Mouse (Mus musculus) hindbrain, postnatal 0 days (tissue): Measurements from ENCODE around the gene Dalrd3. TPM values are rescaled to one million over a fixed set of nuclear protein-coding genes. Genes with fewer than 3 reads are reported as not detected.

Experiments
- ATAC-seq: fragments of 200-750 bp; cut with Nextera tagmentation; 2 replicates; pipeline ENCODE4 v1.8.0; 2017; ENCODE audit warnings: mild to moderate bottlenecking, moderate TSS enrichment, moderate library complexity
- DNase-seq: peaks from one replicate; pipeline ENCODE4 v3.0.0-alpha.2; 2015; ENCODE audit warnings: low spot score
- H3K27ac ChIP-seq: fragments of 300-500 bp; sonication (generic); 2 replicates; pipeline ENCODE4 v1.5.1; 2014; ENCODE audit warnings: mild to moderate bottlenecking
- H3K27me3 ChIP-seq: fragments of 300-500 bp; sonication (generic); 2 replicates; pipeline ENCODE4 v1.6.1; 2014; ENCODE audit warnings: low read length, mixed read lengths; ENCODE audit not compliant: insufficient read depth
- H3K36me3 ChIP-seq: fragments of 300-500 bp; sonication (generic); 2 replicates; pipeline ENCODE4 v1.6.1; 2014; ENCODE audit warnings: low read length, mixed read lengths; ENCODE audit not compliant: insufficient read depth
- H3K4me1 ChIP-seq: fragments of 300-500 bp; sonication (generic); 2 replicates; pipeline ENCODE4 v1.6.1; 2014; ENCODE audit warnings: antibody characterized with exemption, low read length, mixed read lengths; ENCODE audit not compliant: insufficient read depth
- H3K4me2 ChIP-seq: fragments of 300-500 bp; sonication (generic); 2 replicates; pipeline ENCODE4 v1.6.1; 2014; ENCODE audit warnings: low read depth, mild to moderate bottlenecking, low read length, moderate library complexity, mixed read lengths
- H3K4me3 ChIP-seq: fragments of 300-500 bp; sonication (generic); 2 replicates; pipeline ENCODE4 v1.5.1; 2014; ENCODE audit warnings: low read length
- H3K9ac ChIP-seq: fragments of 300-500 bp; sonication (generic); replicated peaks from 2 replicates; pipeline ENCODE4 v1.6.1; 2014; ENCODE audit warnings: mild to moderate bottlenecking, low read length, moderate library complexity, mixed read lengths
- H3K9me3 ChIP-seq: fragments of 300-500 bp; sonication (generic); 2 replicates; pipeline ENCODE4 v1.6.1; 2016; ENCODE audit warnings: low read length, mixed read lengths
- CTCF ChIP-seq: IDR thresholded peaks from 2 replicates; pipeline ENCODE4 v1.5.1; 2016; ENCODE audit warnings: antibody characterized with exemption, control low read depth, low read depth
- WGBS: fragments of 180-500 bp; shearing (Covaris S2); extraction: QIAGEN DNeasy Blood & Tissue Kit; methylation state at CpG from one replicate; pipeline ENCODE4 v1.1.7; 2014; 5-methylcytosine and 5-hydroxymethylcytosine counted together
- polyA plus RNA-seq: library from polyadenylated mRNA; unstranded; fragments of >200 nt; fragmentation: Nextera tagmentation; extraction: Ambion mirVana; gene quantifications from 2 replicates; pipeline ENCODE4 v1.2.1, GENCODE M21; 2015
- total RNA-seq: library from RNA; depleted of rRNA; stranded (reverse); fragments of >200 nt; gene quantifications from 2 replicates; pipeline ENCODE4 v1.2.3, GENCODE M21; 2014

Gene Dalrd3
- total and polyA plus RNA-seq, 2 experiments from 2014 or later, result 109 to 255 TPM

DNA sequence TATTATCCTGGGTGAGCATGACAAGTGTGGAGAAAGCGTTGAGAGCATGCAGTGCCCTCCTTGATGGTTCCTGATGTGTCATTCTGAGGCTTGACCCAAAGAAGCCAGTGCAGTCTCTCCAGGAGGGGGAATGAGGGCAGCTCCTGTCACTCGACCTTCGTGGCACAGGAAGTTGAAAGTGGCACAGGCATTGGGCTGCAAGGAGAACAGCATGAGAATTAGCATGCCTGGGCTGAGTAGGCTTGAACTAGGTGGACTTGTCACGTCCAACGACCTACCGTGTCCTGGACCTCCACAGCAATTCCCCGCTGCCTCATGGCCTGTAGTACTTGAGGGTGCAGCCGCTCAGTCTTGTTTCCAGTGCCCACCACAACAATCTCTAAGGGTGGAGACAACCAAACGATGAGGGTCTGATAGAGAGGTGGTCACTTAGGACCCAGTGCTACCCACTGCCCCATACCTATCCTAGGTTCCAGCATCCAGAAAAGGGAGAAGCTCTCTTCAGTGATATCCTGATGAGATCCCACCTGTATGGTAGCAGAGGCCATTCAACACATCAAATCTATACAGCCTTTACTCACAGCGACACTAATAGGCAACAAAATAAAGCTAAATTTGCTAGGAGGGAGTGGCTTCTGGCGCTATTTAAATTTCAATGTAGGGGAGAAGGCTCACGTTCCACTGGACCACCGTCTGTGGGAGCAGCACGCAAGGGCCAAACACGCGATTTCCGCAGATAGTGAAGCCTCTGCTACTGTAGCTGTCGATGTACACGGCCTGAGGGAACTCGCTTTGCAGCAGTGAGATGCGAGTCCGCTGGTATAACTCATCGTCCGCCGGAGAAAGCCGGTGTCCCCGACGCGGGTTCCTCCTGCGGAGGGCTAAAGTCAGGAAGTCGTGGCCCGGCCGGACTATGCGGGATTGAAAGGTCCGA is 3.5 kb upstream of the Dalrd3 start:
- ATAC-seq (no peak), DNase-seq (peak; percentile 30)
- Histone ChIP-seq H3K4me2 (peak overlapping the region; percentile 96), H3K4me3 (peak overlapping the region; percentile 61), H3K9ac (peak overlapping the region; percentile 84), H3K36me3 (peaks cover 16% of the 10 kb centered on the region; the same call in 1 of the 2 replicates), H3K27ac (peak overlapping the region; percentile 95), H3K9me3 (no peaks in the 10 kb centered on the region), H3K27me3 (no peaks in the 10 kb centered on the region), H3K4me1 (peaks cover 22% of the 10 kb centered on the region)
- 10% methylated on average over 35 of the region's 35 CpGs for WGBS
- TF ChIP-seq CTCF, result no peak

DNA sequence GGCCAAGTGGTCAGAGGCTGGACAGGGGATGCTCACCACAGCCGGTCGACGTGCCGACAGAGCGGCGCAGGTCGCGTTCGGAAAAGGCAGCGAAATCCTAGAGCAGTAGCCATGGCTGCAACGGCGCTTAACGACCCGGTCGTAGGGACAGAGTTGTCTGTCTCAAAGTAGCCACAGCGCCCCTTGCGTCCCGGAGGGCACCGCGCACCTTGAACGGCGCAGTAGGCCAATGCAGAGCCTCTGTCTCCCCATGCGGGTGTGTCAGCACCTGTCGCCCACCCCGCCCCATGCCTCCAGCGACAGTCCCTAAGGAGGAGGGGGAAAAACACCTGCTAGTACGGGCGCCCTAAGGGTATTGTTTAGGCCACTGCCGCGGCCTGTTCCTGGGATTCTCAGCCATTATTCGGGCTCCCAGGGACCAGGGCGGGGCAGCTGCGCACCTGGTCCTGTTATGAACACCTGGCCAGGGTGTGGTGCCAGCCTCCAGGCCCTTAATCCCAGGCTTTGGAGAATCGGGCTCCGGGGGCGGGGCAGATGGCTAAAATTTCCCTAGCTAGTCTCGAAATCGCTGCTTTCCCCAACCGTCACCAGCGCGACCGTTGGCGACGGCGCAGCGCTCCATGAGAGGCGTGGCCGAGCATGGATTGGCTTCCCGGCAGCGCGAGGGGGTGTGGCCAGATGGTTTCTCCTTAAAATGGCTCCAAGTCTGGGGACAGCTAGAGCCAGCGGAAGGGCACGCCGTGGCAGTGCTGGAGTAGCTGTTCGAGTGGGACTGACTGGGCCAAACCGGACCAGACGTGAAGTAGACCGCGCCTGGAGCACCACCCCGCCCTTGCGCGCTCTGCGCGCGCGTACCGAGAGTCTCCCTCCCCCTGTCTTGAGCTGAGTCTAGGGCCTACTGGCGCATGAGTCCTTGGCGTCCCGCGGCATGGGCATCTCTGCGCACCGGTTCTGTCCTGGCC is 2.6 kb upstream of the Dalrd3 start, which contains the start of gene Ndufaf3:
Gene Ndufaf3 (minus strand): TSS at position 620 of the 962 bp plus-strand sequence.
- DNase-seq (peak; percentile 98), ATAC-seq (peak; percentile 86)
- Histone ChIP-seq H3K4me2 (peak within 1 kb of the TSS; percentile 96), H3K4me1 (peaks cover 17% of the 10 kb centered on the region; the same call in 1 of the 2 replicates), H3K4me3 (peak within 1 kb of the TSS; percentile 61), H3K9ac (peak within 1 kb of the TSS; percentile 84), H3K9me3 (no peaks in the 10 kb centered on the region), H3K36me3 (peaks cover 24% of the 10 kb centered on the region), H3K27me3 (no peaks in the 10 kb centered on the region), H3K27ac (peak within 1 kb of the TSS; percentile 95)
- TF ChIP-seq CTCF, result peak; percentile 97
- under 1% methylated on average over 73 of the region's 73 CpGs for WGBS

DNA sequence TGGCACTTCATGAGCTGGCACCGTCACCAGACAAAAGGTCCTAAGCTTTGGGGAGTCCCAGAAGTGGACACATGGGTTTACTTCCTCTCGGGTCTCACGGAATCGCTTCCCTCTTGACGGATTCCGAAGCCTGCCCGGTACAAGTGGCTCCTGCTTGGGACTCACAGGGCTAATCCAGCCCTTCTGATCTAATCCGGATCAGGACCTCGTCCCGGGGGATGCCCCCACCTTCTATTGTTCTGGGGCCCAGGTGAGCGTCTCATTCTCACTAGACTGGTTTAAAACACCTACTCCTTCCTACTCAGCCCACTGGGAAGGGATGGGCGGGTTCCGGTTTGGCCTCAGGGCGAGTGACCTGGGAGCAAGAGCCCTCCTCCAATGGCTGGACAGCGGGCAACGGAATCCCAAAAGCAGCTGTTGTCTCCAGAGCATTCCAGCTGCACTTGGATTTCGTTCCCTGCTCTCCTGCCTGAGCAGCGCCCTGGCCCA is 1.7 kb upstream of the Dalrd3 start:
- peak overlapping the region; percentile 84 for H3K9ac ChIP-seq
- H3K4me3 ChIP-seq, result peak overlapping the region; percentile 61
- ATAC-seq (no peak), DNase-seq (no peak)
- 13% methylated on average over 18 of the region's 18 CpGs for WGBS
- peaks cover 33% of the 10 kb centered on the region for H3K36me3 ChIP-seq
- no peaks in the 10 kb centered on the region for H3K27me3 ChIP-seq
- no peaks in the 10 kb centered on the region for H3K9me3 ChIP-seq
- H3K4me2 ChIP-seq, result peak overlapping the region; percentile 96
- TF ChIP-seq CTCF, result no peak
- peak overlapping the region; percentile 95 for H3K27ac ChIP-seq
- H3K4me1 ChIP-seq, result peaks cover 17% of the 10 kb centered on the region; the same call in 1 of the 2 replicates

DNA sequence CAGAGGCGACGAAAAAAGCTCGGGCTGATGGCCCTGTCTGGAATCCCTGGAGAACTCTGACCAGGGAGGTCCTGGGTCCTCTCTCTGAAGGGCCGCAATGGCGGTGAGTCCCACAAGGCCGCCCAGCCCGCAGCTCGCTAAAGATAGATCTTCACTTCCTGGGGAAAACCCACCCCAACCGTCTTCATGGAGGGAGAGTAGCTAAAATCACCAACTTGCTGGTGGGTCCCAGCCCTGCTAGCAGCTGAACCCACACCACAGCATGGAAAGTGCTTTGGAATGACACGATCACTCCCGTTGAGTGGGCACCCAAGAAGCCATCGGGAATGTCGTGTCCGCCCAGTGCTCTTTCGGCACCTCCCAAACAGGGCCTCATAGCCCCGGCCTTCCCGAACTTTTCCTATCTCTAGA is 1.2 kb upstream of the Dalrd3 start:
- 80% methylated on average over 17 of the region's 17 CpGs for WGBS
- no peak for ATAC-seq
- H3K4me3 ChIP-seq, result no peak overlapping the region
- DNase-seq, result no peak
- peaks cover 36% of the 10 kb centered on the region for H3K36me3 ChIP-seq
- TF ChIP-seq CTCF, result no peak
- no peaks in the 10 kb centered on the region for H3K9me3 ChIP-seq
- H3K4me1 ChIP-seq, result peaks cover 17% of the 10 kb centered on the region; the same call in 1 of the 2 replicates
- peak overlapping the region; percentile 96; the same call in 1 of the 2 replicates for H3K4me2 ChIP-seq
- no peak overlapping the region for H3K9ac ChIP-seq
- H3K27ac ChIP-seq, result peak overlapping the region; percentile 95; the same call in 1 of the 2 replicates
- no peaks in the 10 kb centered on the region for H3K27me3 ChIP-seq

DNA sequence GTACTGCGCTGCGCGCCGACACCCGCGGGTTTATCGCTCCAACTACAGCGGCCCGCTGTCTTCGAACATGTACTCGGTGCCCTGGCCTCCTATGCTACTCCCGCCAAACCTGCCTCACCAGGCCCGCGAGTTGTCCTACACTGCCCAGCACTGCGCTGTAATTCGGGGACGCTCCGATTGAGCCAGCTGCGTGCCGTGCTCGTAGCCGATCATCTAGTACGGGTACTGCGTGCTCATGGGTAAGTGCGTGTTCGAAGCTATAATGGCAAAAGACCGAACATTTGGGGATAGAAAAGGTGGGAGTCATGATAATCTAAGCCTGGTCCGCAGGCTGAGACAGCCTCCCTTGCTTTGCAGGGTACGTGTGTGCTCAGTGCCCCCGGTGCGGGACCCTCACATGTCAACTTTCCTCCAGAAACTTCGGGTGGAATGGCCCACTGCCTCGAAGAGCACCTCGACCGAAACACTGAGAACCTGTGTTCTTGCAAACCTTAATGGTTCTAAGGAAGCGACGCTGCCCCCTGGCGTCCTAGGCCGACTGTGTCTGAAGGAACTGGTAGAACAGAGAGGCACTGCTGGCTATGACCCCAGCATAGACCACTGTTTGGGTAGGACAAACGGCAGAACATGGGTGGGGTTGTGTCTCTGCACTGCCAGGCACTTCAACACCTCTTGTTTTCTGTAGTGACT is 666 bp downstream of the Dalrd3 start:
- Histone ChIP-seq H3K9ac (peak overlapping the region; percentile 49), H3K4me1 (peaks cover 20% of the 10 kb centered on the region), H3K4me2 (peak overlapping the region; percentile 91), H3K4me3 (peak overlapping the region; percentile 53), H3K9me3 (no peaks in the 10 kb centered on the region), H3K36me3 (peaks cover 40% of the 10 kb centered on the region), H3K27ac (peak overlapping the region; percentile 74), H3K27me3 (no peaks in the 10 kb centered on the region)
- WGBS, result 1% methylated on average over 40 of the region's 40 CpGs
- peak; percentile 73 for TF ChIP-seq CTCF
- no peak for ATAC-seq
- DNase-seq, result peak; percentile 86
